Mouse (Mus musculus) heart, adult 2 months (tissue): Measurements from ENCODE around the gene Msl1. TPM values are rescaled to one million over a fixed set of nuclear protein-coding genes. Genes with fewer than 3 reads are reported as not detected.

ENCODE experiments used
- DNase-seq, 2 experiments: peaks; one replicate each; pipeline ENCODE4 v3.0.0; 2021
- H3K27ac ChIP-seq: fragments of 200-600 bp; 2 replicates; pipeline ENCODE4 v1.8.1; 2022
- H3K27me3 ChIP-seq: fragments of 200-500 bp; 2 replicates; pipeline ENCODE4 v1.6.1; 2012; ENCODE audit warnings: mild to moderate bottlenecking, low read length, inconsistent platforms, mixed read lengths; ENCODE audit not compliant: control insufficient read depth, insufficient read depth
- H3K36me3 ChIP-seq: fragments of 200-500 bp; 2 replicates; pipeline ENCODE4 v1.6.1; 2012; ENCODE audit warnings: low read length, inconsistent platforms; ENCODE audit not compliant: control insufficient read depth, insufficient read depth
- H3K4me1 ChIP-seq: fragments of 200-500 bp; 2 replicates; pipeline ENCODE4 v1.6.1; 2011; ENCODE audit warnings: low read length; ENCODE audit not compliant: control insufficient read depth, insufficient read depth
- H3K4me3 ChIP-seq: fragments of 200-600 bp; 2 replicates; pipeline ENCODE4 v1.8.1; 2022
- H3K79me2 ChIP-seq: fragments of 200-500 bp; replicated peaks from 2 replicates; pipeline ENCODE4 v1.6.1; 2012; ENCODE audit warnings: mild to moderate bottlenecking, inconsistent platforms, low read length, moderate library complexity, mixed read lengths; ENCODE audit not compliant: control insufficient read depth, insufficient read depth
- H3K9ac ChIP-seq: fragments of 200-500 bp; 2 replicates; pipeline ENCODE4 v1.6.1; 2012; ENCODE audit warnings: low read depth, mild to moderate bottlenecking, control low read depth, inconsistent platforms, low read length, mixed read lengths
- CTCF ChIP-seq: fragments of 200-600 bp; IDR thresholded peaks from 2 replicates; pipeline ENCODE4 v1.8.1; 2022; ENCODE audit warnings: antibody characterized with exemption, mild to moderate bottlenecking, moderate library complexity
- EP300 ChIP-seq: fragments of 200-500 bp; IDR thresholded peaks from 2 replicates; pipeline ENCODE4 v1.6.1; 2011; ENCODE audit warnings: low read depth, low read length, control low read depth; ENCODE audit not compliant: insufficient read depth
- POLR2A ChIP-seq: fragments of 200-500 bp; IDR thresholded peaks from 2 replicates; pipeline ENCODE4 v1.6.1; 2011; ENCODE audit warnings: mild to moderate bottlenecking, low read depth, low read length, control low read depth; ENCODE audit not compliant: insufficient read depth
- WGBS: fragments of 180-500 bp; shearing (Covaris S2); methylation state at CpG from one replicate; pipeline ENCODE4 v1.1.7; 2018; 5-methylcytosine and 5-hydroxymethylcytosine counted together
- intact Hi-C: fragments of 180-260 bp; cut with DNase I; formaldehyde crosslinking; loops from one replicate; pipeline ENCODE4 v1.15.1; 2025
- polyA plus RNA-seq: library from polyadenylated mRNA; depleted of rRNA; stranded (reverse); fragments of >200 nt; gene quantifications from 2 replicates; pipeline ENCODE4 v1.2.3, GENCODE M21; 2012
- total RNA-seq, 2 experiments: library from RNA; stranded (reverse); gene quantifications; 2 replicates each; pipeline ENCODE4 v1.2.3; 2021

Gene Msl1
- total and polyA plus RNA-seq, 3 experiments = 21.9 to 75.3 (median 68.9) TPM

DNA sequence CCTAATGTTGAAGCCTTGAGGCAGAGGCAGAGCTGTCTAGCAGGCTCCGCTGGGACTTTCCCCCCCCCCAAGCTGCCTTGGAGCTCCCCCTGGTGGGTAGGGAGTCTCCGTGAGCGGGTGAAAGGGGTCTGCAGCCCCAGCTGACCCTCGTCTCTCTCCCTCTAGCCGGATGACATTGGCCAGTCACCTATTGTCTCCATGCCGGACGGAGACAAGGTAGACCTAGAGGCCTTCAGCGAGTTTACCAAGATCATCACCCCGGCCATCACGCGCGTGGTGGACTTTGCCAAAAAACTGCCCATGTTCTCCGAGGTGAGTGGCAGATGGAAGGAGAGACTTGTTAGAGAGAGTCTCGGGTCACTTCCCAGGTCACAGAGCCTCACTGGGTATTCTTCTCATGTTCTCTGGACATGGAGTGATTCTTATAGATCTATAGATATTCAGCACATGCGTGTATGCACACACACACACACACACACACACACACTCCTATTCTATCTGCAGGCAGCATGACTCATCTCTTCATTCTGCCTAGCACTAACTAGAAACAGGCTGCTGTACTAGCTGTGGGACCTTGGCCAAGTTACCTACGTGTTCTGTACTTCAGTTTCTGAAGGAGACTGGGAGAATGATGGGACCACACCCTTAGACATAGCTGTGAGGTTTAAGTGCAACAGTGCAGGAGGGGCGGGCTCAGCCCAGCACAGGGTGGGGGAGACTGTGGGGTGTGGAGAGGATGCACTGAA is 32.4 kb upstream of the Msl1 start:
- Histone ChIP-seq H3K4me1 (peaks cover 6% of the 10 kb centered on the region), H3K36me3 (peaks cover 5% of the 10 kb centered on the region), H3K27me3 (no peaks in the 10 kb centered on the region), H3K27ac (peak overlapping the region; percentile 38), H3K9ac (no peak overlapping the region), H3K79me2 (no peaks in the 10 kb centered on the region), H3K4me3 (no peak overlapping the region)
- TF ChIP-seq CTCF = peak; percentile 68
- no peak for TF ChIP-seq EP300
- DNase-seq = peak; percentile 24 to 50
- 50% methylated on average over 17 of the region's 17 CpGs for WGBS
- intact Hi-C loops = no loop called here

DNA sequence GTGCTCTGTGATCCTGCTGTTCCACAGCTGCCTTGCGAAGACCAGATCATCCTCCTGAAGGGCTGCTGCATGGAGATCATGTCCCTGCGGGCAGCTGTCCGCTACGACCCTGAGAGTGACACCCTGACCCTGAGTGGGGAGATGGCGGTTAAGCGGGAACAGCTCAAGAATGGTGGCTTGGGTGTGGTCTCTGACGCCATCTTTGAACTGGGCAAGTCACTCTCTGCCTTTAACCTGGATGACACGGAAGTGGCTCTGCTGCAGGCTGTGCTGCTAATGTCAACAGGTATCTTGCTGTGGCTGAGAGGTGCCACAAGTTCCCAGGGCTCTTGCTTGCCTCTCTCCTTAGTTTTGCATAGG is 31.8 kb upstream of the Msl1 start:
- H3K4me3 ChIP-seq = no peak overlapping the region
- peak overlapping the region; percentile 38 for H3K27ac ChIP-seq
- TF ChIP-seq EP300 (no peak), POLR2A (no peak), CTCF (no peak)
- no peaks in the 10 kb centered on the region for H3K79me2 ChIP-seq
- H3K9ac ChIP-seq = no peak overlapping the region
- DNase-seq = peak in 1 of 2 experiments; percentile 33
- H3K27me3 ChIP-seq = no peaks in the 10 kb centered on the region
- WGBS = 84% methylated on average over 8 of the region's 8 CpGs
- H3K36me3 ChIP-seq = peaks cover 10% of the 10 kb centered on the region
- intact Hi-C loops = no loop called here
- H3K4me1 ChIP-seq = peaks cover 6% of the 10 kb centered on the region

DNA sequence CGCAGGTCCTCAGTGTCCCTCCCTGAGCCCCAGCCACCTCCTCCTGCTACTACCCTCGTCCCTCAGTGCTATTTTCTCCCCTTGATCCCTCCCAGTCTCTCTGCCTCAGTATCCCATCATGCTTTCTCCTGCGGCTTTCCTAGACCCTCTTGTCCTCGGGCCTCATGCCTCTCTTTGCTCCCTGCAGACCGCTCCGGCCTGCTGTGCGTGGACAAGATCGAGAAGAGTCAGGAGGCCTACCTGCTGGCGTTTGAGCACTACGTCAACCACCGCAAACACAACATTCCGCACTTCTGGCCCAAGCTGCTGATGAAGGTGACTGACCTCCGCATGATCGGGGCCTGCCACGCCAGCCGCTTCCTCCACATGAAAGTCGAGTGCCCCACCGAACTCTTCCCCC is 31.2 kb upstream of the Msl1 start:
- DNase-seq = peak; percentile 13 to 22

DNA sequence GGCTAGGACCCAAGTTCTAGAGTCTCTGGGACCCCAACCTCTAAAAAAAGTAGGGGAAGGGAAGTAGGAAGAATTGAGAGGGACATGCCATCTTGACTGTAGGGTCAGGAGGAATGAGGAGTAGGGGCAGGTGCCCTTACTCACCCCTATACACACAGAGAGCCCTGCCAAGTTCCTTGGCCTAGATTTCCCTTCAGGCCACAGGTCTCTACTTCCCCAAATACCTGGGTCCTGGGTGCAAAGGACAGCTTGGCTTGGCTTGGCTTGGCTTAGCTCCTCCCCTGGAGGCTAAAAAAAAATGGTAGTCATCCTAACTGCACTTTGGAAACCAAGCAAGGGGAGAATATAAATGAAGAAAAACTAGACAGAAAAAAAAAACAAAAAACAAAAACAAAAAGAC is 30.6 kb upstream of the Msl1 start:
- DNase-seq = no peak
- intact Hi-C loops = no loop called here
- Histone ChIP-seq H3K79me2 (no peaks in the 10 kb centered on the region), H3K36me3 (peaks cover 21% of the 10 kb centered on the region), H3K9ac (no peak overlapping the region), H3K27me3 (no peaks in the 10 kb centered on the region), H3K4me1 (peaks cover 13% of the 10 kb centered on the region), H3K27ac (peak overlapping the region; percentile 81), H3K4me3 (no peak overlapping the region)
- TF ChIP-seq EP300 (no peak), CTCF (no peak), POLR2A (no peak)

More for the DNA sequence above, 31.2 kb upstream of the Msl1 start:
- 80% methylated on average over 18 of the region's 18 CpGs for WGBS
- Histone ChIP-seq H3K36me3 (peaks cover 14% of the 10 kb centered on the region), H3K9ac (no peak overlapping the region), H3K4me3 (no peak overlapping the region), H3K27ac (no peak overlapping the region; the same call in 1 of the 2 replicates), H3K4me1 (peaks cover 8% of the 10 kb centered on the region), H3K79me2 (no peaks in the 10 kb centered on the region), H3K27me3 (no peaks in the 10 kb centered on the region)
- intact Hi-C loops = no loop called here
- TF ChIP-seq POLR2A = no peak
- no peak for TF ChIP-seq EP300
- TF ChIP-seq CTCF = no peak

DNA sequence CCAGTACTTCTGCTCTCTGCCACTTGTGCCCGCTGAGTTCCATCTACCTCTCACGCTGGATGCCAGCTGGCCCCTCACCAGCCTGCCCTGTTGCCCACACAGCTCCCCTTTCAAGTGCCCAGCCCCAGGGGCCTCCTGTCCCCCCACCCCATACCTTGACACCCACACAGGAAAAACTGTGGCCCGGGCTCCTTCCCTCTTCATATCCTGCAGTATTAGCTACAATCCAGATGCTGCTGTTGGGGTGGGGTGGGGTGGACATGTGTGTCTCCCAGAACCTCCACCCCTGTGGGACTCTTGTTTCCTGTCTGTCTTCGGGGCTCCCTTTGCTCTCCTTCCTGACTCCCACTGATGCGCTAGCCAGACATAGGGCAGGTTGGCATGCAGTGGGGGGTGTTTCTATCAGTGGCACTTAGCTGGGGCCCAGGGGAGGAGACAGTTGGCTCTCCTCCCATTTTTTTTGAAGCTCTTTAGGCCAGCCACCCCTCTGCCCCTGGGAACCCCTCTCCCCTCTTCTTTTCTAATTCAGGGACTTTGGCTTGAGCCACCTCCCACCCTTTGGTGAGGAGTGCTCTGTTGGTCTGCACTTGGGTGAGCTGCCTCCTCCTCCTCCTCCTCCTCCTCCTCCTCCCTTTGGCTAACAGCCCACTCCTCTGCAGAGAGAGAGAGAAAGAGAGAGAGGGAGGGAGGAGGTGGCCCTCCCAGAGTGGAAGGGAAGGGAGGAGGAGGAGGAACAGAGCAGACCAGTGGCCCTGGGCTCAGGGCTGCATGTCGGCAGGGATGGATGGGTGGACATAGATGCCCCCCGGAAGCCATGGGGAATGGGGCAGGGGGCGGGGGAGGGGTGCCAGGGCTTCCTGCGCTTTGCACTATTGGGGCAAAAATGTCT is 29.7 kb upstream of the Msl1 start:
- H3K9ac ChIP-seq = peak overlapping the region; percentile 17
- H3K27me3 ChIP-seq = no peaks in the 10 kb centered on the region
- intact Hi-C loops = no loop called here
- peaks cover 29% of the 10 kb centered on the region for H3K36me3 ChIP-seq
- H3K4me1 ChIP-seq = peaks cover 20% of the 10 kb centered on the region
- WGBS = 15% methylated on average over 6 of the region's 9 CpGs
- no peaks in the 10 kb centered on the region for H3K79me2 ChIP-seq
- TF ChIP-seq POLR2A (no peak), CTCF (no peak), EP300 (peak; percentile 42; the same call in 1 of the 2 replicates)
- no peak overlapping the region for H3K4me3 ChIP-seq
- DNase-seq = peak; percentile 72 to 75
- peak overlapping the region; percentile 81 for H3K27ac ChIP-seq

DNA sequence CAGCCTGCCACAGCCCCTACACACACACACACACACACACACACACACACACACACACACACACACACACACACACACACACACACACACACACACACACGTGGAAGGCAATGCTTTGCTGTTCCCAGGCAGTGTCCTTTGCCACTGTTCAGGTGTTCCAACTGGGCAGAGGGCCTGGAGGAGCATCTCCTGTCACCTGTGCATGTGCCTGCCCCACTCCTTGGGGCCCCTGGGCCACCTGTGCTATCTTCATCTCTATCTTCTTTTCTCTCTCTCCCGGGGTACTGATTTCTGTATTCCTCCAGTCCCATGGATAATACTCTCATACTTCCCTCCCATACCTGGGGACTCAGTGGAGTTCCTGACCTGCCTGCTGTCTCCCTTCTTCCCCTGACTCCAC is 29.0 kb upstream of the Msl1 start:
- no peaks in the 10 kb centered on the region for H3K79me2 ChIP-seq
- H3K9ac ChIP-seq = no peak overlapping the region
- TF ChIP-seq POLR2A (no peak), CTCF (no peak), EP300 (no peak)
- 24% methylated on average over 2 of the region's 2 CpGs for WGBS
- intact Hi-C loops = no loop called here
- H3K36me3 ChIP-seq = peaks cover 35% of the 10 kb centered on the region
- peaks cover 25% of the 10 kb centered on the region for H3K4me1 ChIP-seq
- H3K4me3 ChIP-seq = no peak overlapping the region
- DNase-seq = peak; percentile 27 to 47
- H3K27ac ChIP-seq = peak overlapping the region; percentile 54
- no peaks in the 10 kb centered on the region for H3K27me3 ChIP-seq
